In genomic region chr9:7914487-7914886, GRCm38 (mm10) we compare ENCODE assay signal across 8 mouse cellular contexts. TPM values are rescaled to one million over a fixed set of nuclear protein-coding genes. Genes with fewer than 3 reads are reported as not detected.
DNase-seq lines count a peak whose midpoint lies in the region; ATAC-seq lines count a peak whose summit lies in the region.

No protein-coding gene starts in this region.

- H3K27me3 ChIP-seq in forebrain, embryonic 12.5 days, result no peaks in the 10 kb centered on the region

- peak; percentile 10 for DNase-seq in T-cell, adult 2 months (ENCODE audit: low spot score)
- peak; percentile 53 to 61 for DNase-seq in heart, postnatal 14 days
- peak; percentile 64 to 80 for DNase-seq in kidney, postnatal 25 days
- peak; percentile 70 for DNase-seq in lung, postnatal 36 days
- DNase-seq in right cerebral cortex, postnatal 14 days, result peak; percentile 30
- no peak for DNase-seq in spleen, postnatal 14 days (ENCODE audit: low spot score in 2 of 2)

- H3K36me3 ChIP-seq in forebrain, embryonic 12.5 days (replicated peaks), result no peaks in the 10 kb centered on the region

- H3K27ac ChIP-seq in forebrain, embryonic 12.5 days, result no peak overlapping the region

- intact Hi-C loops in heart, postnatal 14 days (cut with DNase I), result loop anchor here (5.0 kb wide), 1 partner anchor 158 kb away; no protein-coding TSS in a partner anchor

- 4% methylated on average over 11 of the region's 11 CpGs for WGBS in forebrain, embryonic 12.5 days

- peaks cover 8% of the 10 kb centered on the region; the same call in 1 of the 2 replicates for H3K4me1 ChIP-seq in forebrain, embryonic 12.5 days

- H3K4me2 ChIP-seq in forebrain, embryonic 12.5 days, result peak overlapping the region; percentile 48

- peak overlapping the region; percentile 23 for H3K4me3 ChIP-seq in forebrain, embryonic 12.5 days (replicated peaks)

- H3K9ac ChIP-seq in forebrain, embryonic 12.5 days, result no peak overlapping the region

- H3K9me3 ChIP-seq in forebrain, embryonic 12.5 days, result no peaks in the 10 kb centered on the region

- peak; percentile 86 for ATAC-seq in cerebellum, adult (ENCODE audit: insufficient number of reproducible peaks, low FRiP score, low TSS enrichment)
- peak; percentile 94 for ATAC-seq in forebrain, embryonic 12.5 days (ENCODE audit: low FRiP score)

RNA-seq across cellular contexts. Expression of gene Birc3, which starts 41.5 kb away (rescaled TPM):
- 1.9 and 3.7 TPM in 2 replicates for polyA plus RNA-seq in forebrain, embryonic 12.5 days (2016; fragmentation: Nextera tagmentation; extraction: Ambion mirVana)
- 10 to 100 TPM in 1 of 2 experiments, 1 to 10 TPM in 1; 8.9 to 10.3 TPM for total RNA-seq in heart, postnatal 14 days (2021)

Comparison
In these comparisons a context has a peak if more than half of its experiments do, and no peak if none do; other contexts are left out.
1. DNase-seq: peak in T-cell, adult 2 months (single experiment), heart, postnatal 14 days (2 of 2), kidney, postnatal 25 days (2 of 2), lung, postnatal 36 days (single experiment) and right cerebral cortex, postnatal 14 days (single experiment); none in spleen, postnatal 14 days (0 of 2).